Mouse (Mus musculus): ENCODE results near the gene Psme4.
"Not testable (repeated sequence)": the region's sequence is repeated elsewhere in the genome, so short reads cannot be mapped to it uniquely, and the experiment has no call there.

Psme4 gene

DNA sequence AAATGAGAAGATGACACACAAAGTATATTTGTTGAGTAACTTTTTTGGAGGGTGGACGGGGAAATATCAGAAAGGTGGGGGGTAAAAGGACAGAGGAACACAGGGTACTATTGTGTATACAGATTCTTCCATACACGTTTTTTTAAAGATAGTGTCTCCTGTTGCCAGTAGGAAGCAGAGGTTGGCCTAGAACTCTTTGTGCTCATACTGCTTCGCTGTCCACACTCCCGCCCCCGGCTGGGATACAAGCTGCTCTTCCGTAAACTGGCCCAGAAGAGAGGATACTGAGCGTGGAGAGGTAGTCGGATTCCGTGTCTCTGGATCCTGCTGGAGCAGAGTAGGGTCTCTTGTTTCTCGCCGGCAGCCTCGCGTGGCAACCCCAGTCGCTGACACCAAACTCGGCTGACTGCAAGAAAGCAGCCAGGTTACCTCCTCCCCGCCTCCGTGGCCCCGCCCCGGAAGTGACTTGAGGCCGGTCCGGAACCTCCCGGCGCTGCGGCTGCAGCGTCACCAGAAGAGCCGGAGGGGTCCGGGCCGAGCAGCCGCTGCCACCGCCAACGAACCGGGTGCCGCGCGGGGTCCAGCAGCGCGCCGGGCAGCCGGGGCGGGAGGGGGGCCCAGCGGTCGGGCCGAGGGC lies at the start of gene Psme4:
Gene Psme4 (plus strand): TSS at position 460 of the 637 bp plus-strand sequence.
- in situ Hi-C loops (cut with MseI, MboI), result no loop called here

DNA sequence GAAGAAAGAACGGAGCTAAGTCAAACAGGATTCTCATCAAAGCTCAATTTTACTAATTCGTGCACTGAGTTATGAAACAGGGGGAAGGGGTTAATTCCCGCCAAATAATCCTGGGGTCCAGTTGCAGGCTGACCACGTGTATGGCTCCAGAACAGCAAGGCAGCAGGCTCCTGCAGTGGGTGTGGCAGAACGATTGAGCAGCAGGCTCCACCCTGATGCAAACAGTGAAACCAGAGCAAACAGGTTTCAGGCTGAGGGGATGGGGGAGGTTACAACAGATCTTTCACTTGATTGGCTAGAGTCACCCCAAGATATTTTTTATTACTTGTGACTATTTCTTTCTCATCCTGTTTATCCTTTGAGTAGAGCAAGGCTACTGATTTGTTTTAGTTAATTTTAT lies 48.1 kb upstream of the Psme4 start:
- in situ Hi-C loops (cut with MseI, MboI), result no loop called here

DNA sequence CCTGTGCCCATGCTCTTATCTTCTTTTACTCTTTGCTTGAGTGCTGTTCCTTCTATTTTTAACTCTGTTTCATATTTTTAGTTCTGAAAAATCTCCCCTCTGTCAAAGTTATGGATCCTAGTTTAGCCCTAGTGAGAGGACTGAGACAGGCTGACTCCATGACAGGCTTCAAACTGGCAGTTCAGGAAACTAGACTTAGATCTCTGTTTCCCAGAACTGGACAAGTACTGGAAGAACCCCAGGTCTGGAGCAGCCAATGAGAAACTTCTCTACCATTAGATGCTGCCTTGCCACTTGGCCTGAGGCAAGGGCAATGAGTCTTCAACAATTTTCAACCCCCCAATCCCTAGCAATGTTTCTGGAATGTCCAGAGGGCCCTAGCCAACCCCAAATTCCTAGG lies 40.8 kb upstream of the Psme4 start:
- in situ Hi-C loops (cut with MseI, MboI), result no loop called here

DNA sequence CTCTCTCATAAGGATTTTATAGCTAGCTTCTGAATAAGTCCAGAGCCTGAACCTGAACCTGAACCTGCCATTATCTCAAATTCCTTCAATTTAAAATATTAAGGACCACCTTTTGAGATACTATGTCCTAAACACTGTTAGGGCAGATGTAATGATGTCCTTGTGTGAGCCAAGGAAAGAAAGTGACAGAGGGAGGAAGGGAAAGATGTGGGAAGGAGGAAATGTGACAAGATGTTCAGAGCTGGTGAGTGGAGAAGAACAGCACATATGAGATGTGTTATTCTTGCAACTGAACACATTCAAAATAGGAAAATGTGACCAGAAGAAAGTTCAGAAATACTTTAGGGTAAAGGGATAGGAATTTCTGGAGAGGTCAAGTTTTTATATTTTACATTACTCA lies 38.1 kb upstream of the Psme4 start:
- in situ Hi-C loops (cut with MseI, MboI), result no loop called here

DNA sequence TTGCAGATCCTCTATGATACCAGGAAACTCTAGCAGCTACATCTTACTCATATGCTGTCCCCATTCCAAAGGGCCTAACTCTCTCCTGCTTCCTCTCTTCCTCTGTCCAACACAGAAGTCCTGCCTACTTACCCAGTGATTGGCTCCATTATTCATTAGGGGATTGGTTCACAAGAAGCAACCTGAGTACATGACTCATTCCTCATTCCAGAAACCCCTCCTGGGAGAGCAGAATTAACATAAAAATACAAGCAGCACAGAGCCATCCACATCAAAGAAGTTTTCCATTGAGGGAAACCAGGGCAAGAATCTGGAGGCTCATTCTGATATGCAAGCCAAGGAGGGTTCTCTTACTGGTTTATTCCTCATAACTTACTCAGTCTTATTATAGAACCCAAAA lies 27.5 kb upstream of the Psme4 start:
- in situ Hi-C loops (cut with MseI, MboI), result no loop called here

DNA sequence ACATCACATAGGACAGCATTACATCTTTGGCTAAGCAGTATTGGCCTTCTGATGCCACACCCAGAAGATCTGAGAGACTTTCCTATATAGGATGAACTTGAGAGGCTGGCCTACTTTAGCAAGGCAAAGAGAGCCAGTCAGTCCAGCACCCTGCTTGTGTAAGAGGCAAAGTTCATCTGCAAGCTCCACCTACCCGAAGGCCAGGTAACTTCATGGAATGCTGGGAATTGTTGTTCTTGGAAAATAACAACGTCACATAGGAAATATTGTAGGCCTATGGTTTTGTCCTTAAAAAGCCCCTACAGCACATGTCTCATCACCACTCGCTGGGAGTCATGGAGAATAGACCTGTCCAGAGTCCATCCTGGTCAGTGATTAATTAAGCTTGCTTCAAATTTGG lies 22.6 kb upstream of the Psme4 start:
- in situ Hi-C loops (cut with MseI, MboI), result no loop called here

DNA sequence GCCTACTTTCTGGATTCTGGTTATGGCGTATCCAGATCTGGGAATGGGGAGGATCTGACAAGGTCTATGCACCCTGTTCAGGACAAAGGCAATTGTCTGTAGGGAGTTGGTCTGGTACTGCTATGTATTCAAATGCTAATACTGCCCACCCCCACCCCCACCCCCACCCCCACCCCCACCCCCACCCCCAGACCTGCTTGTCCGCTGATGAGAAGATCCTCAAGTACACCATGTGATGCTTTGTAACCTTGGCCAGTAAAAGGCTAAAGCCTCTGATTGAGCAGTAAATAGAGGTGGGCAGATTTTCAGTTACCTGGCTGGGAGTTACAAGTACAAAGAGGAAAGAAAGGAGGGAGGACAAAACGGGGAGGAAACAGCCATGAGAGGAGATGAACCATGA lies 21.9 kb upstream of the Psme4 start:
- in situ Hi-C loops (cut with MseI, MboI), result no loop called here

DNA sequence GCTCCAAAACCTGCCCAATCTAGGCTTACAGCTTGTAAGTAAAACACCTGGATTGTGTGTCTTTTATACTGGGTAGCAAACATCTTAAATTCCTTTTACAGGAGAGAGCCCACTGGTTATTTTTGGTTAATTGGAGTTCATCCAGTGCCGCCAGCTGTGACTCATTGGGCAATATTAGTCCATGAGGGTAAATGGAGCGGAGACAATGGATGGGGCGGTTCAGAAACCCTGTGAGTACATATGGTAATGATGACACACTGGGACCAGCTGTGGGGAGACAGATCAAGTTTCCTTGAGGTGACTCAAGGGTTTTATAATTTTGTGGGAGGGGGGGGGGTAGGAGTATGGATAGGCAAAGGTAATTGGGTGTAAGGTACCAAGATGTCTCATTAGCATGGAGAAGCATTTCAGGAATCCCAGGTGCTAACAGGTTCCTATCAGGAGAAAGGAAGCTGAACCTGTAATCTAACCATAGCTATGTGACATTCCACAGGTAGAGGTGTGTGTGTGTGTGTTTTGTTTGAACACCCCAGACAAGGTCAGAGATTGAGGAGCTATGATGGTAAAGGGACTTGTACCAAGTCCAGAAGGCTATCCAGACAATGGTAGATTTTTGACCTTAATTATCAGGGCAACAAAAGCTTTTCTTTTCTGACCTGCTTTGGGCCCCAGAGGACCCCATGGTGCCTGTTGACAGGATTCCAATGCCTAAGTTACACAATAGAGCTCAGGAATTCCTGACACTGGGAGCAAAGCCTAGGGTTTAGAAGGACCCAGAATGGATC lies 21.3 kb upstream of the Psme4 start:
- in situ Hi-C loops (cut with MseI, MboI), result no loop called here

DNA sequence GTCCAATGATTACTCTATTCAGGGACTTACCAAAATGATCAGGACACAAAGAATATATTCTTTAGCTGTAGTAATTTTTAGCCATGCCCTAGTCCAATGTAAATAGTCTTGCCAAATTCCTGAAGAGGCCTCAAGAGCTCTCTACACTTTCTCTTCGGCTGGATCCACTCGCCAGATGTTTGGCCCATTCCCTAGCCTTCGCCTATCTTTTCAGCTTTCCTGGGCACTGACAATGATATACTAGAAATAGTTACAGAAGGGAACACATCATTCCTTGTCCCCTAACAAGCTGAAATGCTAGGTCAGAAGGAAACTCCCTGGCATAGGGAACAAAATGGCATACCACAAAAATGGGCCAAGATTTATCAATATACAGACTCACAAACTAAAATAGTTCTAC lies 18.6 kb upstream of the Psme4 start:
- in situ Hi-C loops (cut with MseI, MboI), result no loop called here

DNA sequence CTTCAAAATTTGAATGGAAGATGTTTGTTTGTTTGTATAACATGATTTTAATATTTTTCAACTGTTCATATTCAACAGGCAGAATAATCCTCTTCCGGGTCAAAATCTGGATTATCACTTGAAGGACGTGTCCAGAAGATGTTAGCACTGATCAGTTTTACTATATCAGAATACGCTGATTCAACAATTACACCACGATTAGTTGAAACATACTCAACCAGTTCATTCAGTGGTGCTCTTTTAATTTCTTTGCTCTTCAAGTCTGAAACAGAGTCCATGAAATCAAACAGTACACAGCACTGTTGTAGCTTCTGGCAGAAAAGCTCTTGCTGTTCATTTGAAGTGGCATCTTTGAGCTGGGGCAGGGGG lies 17.1 kb upstream of the Psme4 start:
- in situ Hi-C loops (cut with MseI, MboI), result not testable (repeated sequence)

DNA sequence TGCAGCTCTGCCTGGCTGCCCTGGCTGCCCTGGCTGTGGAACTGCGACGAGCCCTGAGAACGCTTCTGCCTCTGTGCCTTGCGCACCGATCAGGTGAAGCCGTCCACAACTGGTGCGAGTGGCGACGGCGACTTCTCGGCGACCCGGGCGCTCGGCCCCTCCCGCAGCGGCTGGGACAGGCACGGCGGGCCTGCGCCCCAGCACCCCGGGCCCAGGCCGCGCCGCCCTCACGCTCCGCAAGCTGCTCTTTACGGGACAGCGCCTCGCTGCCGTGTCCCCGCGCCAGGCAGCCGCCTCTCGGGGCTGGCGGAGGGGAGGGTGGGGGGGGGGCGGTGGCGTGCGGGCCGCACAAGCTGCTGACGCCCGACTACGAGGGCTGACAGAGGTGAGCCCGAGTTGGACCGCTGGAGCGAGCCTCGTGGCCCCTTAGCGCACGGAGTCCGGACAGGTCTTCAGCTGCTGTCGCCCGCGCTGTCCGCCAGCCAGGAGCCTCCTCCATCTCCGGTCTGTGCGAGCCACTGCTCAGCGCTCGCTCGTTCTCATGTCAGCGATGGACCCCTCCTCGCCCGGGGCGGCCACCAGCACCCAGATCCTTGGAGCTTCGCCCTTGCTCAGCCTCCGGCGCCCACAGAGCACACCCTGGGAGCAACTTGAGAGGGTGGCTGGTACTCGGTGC lies 16.5 kb upstream of the Psme4 start:
- in situ Hi-C loops (cut with MseI, MboI), result no loop called here

DNA sequence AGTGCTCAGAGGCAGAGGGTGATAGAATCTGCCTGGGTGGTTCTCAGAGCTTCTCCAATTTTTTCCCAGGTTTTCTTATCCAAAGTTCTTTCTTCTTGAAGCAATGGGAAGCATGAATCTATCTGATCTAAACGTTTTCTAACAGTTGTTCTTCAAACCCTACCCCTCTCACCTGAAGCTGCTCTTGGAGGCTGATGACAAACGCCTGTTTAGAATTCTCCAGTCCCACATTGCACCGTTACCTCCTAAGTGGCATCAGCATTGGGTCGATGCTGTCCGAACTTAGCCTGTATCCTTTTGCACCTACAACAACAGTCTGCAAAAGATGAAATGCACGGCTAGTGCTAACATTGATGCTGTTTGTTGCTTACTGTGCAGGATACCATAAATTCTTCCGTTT lies 10.1 kb upstream of the Psme4 start:
- in situ Hi-C loops (cut with MseI, MboI), result no loop called here

DNA sequence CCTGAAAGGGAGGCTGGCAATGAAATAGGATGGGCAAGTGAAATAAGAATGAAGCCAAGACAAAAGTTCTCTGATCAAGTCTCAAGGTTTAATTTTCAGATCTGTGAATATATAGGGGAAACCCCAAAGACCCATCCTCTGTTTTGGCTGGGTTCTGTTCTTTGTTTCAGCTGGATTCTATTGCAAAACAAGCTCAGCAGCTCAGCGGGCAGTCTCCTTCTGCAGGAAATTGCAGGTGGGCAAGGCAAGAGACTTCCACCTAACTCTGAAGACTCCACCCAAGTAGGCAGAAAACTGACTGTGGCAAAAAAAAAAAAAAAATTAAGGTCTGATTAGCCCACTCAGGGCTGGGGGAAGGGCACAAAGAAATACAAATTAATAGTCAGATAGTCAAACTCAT lies 9.6 kb upstream of the Psme4 start:
- in situ Hi-C loops (cut with MseI, MboI), result no loop called here

DNA sequence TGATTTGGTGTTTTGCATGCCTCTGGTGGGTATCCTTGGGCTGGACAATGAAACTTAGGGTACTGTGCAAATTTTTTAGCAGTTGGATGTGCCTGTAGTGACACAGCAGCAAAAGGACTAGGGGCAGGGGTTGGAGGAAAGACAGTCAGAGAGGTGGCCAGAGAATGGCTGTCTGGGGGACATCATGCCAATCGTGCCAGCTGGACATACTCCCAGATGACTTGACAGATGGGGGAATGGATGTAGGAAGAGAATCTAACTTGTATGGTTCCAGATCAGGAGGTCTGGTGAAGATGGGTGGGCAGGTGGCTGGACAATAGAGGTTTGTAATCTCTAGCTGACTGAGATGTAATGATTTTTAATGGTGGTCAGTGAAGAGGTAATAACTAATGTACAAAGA lies 6.5 kb upstream of the Psme4 start:
- in situ Hi-C loops (cut with MseI, MboI), result no loop called here

DNA sequence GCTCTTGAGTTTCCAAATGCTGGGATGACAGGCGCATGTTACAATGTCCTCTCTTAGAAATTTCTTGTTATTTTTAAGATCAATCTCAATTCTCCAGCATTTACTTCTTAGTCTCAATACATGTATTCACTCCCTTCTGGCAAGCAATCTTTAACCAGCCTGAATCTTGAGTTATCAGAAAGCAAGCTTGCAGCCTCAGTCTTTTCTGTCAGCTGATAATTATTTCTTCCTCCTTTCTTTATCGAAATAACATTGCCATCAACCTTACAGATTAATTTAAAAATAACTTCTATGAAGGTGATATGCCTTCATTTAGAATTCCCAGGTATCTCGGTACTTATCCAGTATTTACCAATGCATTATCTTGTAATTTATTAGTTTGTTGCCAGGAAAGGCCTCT lies 709 bp upstream of the Psme4 start:
- in situ Hi-C loops (cut with MseI, MboI), result no loop called here

DNA sequence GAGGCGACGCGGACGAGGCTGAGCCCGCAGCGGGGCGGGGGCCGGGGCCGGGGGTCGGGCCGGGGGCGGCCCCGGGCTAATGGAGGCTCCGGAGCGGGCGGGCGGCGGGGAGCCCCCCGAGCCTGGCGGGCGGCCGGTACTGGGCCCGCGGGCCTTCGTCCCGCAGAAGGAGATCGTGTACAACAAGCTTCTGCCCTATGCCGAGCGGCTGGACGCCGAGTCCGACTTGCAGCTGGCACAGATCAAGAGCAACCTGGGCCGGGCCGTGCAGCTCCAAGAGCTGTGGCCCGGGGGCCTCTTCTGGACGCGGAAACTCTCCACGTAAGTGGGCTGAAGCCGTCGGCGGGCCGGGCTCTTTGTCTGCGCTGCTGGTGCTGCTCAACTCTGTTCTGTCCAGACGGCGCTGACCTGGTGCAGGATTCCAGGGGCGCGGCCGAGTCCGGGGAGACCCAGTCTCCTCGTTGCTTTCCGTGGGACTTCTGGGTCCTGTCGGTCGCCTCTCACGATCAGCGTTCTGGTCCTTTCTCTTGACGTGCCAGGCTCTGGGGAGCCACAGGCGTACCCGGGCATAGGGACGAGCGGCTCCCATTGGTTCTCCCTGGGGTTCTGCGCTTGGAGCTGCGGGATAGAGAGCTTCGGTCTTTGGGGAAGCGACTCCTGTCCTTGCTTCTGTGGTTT lies 517 bp downstream of the Psme4 start:
- in situ Hi-C loops (cut with MseI, MboI), result no loop called here

DNA sequence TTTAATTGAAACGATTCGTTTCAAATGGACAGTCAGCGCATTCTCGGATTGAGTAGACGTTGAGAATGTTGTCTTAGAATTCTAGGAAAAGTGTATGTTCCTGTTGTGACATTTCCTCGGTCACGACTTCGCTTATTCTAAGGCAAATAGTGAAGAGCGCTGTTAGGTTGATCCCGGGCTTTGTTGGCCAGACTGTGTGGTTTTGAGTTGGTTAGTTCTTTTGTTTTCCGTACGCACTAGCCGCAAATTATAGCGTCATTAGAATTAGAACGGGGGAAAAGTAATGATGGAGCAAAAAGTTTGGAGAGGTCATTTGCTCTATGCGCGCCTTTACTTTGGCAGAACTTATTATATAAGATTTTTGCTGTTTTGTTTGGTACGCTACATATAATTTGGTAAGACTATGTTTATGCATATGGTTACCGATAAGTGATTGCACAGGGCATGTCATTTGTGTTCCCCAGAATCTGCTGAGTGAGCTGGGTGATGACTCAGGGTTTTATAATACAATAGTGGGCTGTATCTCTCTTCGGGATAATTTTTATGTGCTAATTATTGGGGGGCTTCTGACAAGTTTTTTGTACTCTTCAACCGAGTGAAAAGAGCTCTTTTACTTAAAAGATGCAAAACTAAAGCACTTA lies 1.4 kb downstream of the Psme4 start:
- in situ Hi-C loops (cut with MseI, MboI), result no loop called here

DNA sequence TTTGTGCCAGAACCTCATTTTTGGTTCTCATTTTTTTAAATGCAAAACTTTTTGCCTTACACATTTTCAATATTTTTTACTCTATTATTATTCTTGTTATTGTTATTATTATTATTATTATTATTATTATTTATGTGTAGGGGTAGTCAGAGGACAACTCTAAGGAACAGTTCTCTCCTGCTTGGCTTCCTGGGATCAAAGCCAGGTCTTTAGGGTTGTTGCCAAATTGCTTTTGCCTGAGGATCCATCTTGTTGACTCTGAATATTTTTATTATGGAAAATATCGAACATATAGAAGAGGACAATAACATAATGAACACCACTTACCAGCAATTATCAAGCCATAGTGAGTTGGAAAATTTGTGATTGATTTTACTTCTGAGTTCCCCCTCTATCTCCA lies 3.1 kb downstream of the Psme4 start:
- in situ Hi-C loops (cut with MseI, MboI), result no loop called here

DNA sequence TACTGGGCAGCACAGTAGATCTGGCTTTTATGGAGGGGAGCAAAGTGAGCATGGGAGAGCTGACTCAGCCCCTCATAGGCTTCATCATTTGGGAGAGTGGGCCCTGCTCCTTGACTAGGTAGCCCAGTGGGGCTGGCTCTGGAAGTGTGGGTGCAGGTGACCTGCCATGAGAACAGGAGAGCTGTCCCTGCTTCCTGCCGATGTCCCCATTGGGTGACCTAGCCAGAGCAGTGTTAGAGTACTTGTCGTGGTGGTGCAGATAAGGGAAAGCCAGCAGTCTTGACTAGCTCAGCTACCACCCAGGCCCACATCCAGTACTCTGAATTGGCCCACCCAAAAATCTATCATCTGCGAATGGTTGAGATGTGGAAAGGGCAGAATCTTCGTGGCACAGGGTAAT lies 6.0 kb downstream of the Psme4 start:
- in situ Hi-C loops (cut with MseI, MboI), result no loop called here

DNA sequence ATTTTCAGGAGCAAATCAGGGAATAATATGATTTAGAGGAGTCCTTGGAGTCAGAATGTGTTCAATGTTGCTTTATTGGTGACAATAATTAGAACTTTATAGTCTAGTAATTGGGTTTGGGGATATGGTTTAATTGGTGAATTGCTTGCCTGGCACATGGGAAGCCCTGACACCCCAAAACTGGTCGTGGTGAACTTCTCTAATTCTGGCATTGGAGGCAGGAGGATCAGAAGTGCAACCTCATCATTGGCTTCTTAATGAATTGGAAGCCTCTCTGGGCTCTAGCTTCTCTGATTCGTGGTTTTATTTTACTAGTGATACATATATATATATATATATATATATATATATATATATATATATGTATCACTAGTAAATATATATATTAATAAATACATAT lies 9.4 kb downstream of the Psme4 start:
- in situ Hi-C loops (cut with MseI, MboI), result no loop called here

DNA sequence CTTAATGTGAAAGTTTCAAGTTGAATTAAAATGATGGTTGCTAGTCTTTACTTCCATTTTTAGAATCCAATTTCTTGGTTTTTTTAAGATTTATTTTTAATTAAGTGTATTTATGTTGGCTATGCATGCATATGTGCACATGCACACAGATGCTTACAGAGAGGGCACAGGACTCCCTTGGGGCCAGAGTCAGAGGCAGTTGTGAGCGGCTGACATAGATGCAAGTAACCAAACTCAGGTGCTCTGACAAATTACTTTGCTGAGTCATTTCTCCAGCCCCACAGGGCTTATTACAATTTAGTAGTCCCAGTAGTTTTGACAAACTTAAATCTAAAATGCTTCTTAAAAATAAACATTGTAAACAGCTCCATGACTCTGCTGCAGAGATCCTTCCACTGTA lies 10.1 kb downstream of the Psme4 start:
- in situ Hi-C loops (cut with MseI, MboI), result no loop called here

DNA sequence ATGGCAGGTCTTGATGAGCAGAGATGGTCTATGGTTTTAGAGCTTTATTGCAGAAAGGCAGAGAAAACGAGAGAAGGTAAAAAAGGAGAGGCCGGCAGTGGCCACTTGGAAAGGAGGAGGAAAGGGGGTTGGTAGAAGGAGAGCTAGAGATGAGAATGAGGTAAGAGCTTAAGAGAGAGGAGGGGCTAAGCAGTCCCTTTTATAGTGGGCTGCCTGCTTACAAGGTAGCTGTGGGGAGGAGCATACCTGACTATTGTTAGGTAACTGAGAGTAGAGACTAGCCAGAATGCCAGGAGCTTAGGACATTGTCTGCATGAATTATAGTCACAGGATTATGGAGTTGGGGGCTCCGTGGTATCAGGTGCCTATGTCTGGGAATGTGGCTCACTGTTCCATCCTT lies 14.0 kb downstream of the Psme4 start:
- in situ Hi-C loops (cut with MseI, MboI), result no loop called here
